Mouse (Mus musculus) liver (tissue): ENCODE data around the gene Dlk1.

Experiments
- DNase-seq: peaks from one replicate; pipeline ENCODE4 v3.0.0-alpha.2; 2020; ENCODE audit warnings: mixed read lengths

Gene Dlk1

GRCm38 (mm10) chr12:109491701-109492100, 39.1 kb downstream of the Dlk1 start:
- no peak for DNase-seq

- DNase-seq, result no peak
Observed at GRCm38 (mm10) chr12:109493381-109493780, 40.8 kb downstream of the Dlk1 start.

GRCm38 (mm10) chr12:109495016-109495644, 42.5 kb downstream of the Dlk1 start:
- DNase-seq, result no peak

- no peak for DNase-seq
Observed at GRCm38 (mm10) chr12:109496397-109496796, 43.8 kb downstream of the Dlk1 start.

- peak; percentile 38 for DNase-seq
Observed at GRCm38 (mm10) chr12:109500992-109501391, 48.4 kb downstream of the Dlk1 start.

GRCm38 (mm10) chr12:109502360-109503040, 49.9 kb downstream of the Dlk1 start:
- no peak for DNase-seq

- no peak for DNase-seq
Observed at GRCm38 (mm10) chr12:109507693-109508092, 55.1 kb downstream of the Dlk1 start.

- DNase-seq, result no peak
Observed at GRCm38 (mm10) chr12:109508495-109509454, 56.2 kb downstream of the Dlk1 start.

GRCm38 (mm10) chr12:109509531-109510137, 57.0 kb downstream of the Dlk1 start:
- DNase-seq, result peak; percentile 28

- DNase-seq, result no peak
Observed at GRCm38 (mm10) chr12:109510247-109510646, 57.6 kb downstream of the Dlk1 start.

- no peak for DNase-seq
Observed at GRCm38 (mm10) chr12:109511456-109511855, 58.8 kb downstream of the Dlk1 start.

GRCm38 (mm10) chr12:109512151-109512907, 59.7 kb downstream of the Dlk1 start:
- DNase-seq, result peak; percentile 59
